Mouse (Mus musculus) midbrain, embryonic 15.5 days (tissue): ENCODE data around the gene Gpcpd1. TPM values are rescaled to one million over a fixed set of nuclear protein-coding genes. Genes with fewer than 3 reads are reported as not detected.

Source experiments
- ATAC-seq: fragments of 200-750 bp; cut with Nextera tagmentation; replicated peaks from 2 replicates; pipeline ENCODE4 v1.8.0; 2017; ENCODE audit warnings: moderate TSS enrichment
- H3K27ac ChIP-seq: fragments of 300-500 bp; sonication (generic); 2 replicates; pipeline ENCODE4 v1.5.1; 2015; ENCODE audit warnings: mild to moderate bottlenecking, inconsistent platforms
- H3K27me3 ChIP-seq: fragments of 300-500 bp; sonication (generic); replicated peaks from 2 replicates; pipeline ENCODE4 v1.6.1; 2015; ENCODE audit warnings: inconsistent platforms
- H3K36me3 ChIP-seq: fragments of 300-500 bp; sonication (generic); replicated peaks from 2 replicates; pipeline ENCODE4 v1.6.1; 2015; ENCODE audit warnings: inconsistent platforms
- H3K4me1 ChIP-seq: fragments of 300-500 bp; sonication (generic); 2 replicates; pipeline ENCODE4 v1.6.1; 2015; ENCODE audit warnings: inconsistent platforms
- H3K4me2 ChIP-seq: fragments of 300-500 bp; sonication (generic); 2 replicates; pipeline ENCODE4 v1.6.1; 2015; ENCODE audit warnings: inconsistent platforms, mild to moderate bottlenecking, moderate library complexity
- H3K4me3 ChIP-seq: fragments of 300-500 bp; sonication (generic); 2 replicates; pipeline ENCODE4 v1.5.1; 2015; ENCODE audit warnings: mild to moderate bottlenecking, inconsistent platforms
- H3K9ac ChIP-seq: fragments of 300-500 bp; sonication (generic); 2 replicates; pipeline ENCODE4 v1.6.1; 2015; ENCODE audit warnings: mild to moderate bottlenecking, inconsistent platforms
- H3K9me3 ChIP-seq: fragments of 300-500 bp; sonication (generic); 2 replicates; pipeline ENCODE4 v1.6.1; 2016; ENCODE audit warnings: inconsistent platforms
- WGBS: fragments of 180-500 bp; shearing (Covaris S2); methylation state at CpG from one replicate; pipeline ENCODE4 v1.1.7; 2015; ENCODE audit warnings: mixed read lengths; 5-methylcytosine and 5-hydroxymethylcytosine counted together
- polyA plus RNA-seq: library from polyadenylated mRNA; unstranded; fragments of >200 nt; fragmentation: Nextera tagmentation; extraction: Ambion mirVana; gene quantifications from 2 replicates; pipeline ENCODE4 v1.2.1, GENCODE M21; 2015

Gpcpd1 gene
- polyA plus RNA-seq = 77.8 and 88.7 TPM in 2 replicates

DNA sequence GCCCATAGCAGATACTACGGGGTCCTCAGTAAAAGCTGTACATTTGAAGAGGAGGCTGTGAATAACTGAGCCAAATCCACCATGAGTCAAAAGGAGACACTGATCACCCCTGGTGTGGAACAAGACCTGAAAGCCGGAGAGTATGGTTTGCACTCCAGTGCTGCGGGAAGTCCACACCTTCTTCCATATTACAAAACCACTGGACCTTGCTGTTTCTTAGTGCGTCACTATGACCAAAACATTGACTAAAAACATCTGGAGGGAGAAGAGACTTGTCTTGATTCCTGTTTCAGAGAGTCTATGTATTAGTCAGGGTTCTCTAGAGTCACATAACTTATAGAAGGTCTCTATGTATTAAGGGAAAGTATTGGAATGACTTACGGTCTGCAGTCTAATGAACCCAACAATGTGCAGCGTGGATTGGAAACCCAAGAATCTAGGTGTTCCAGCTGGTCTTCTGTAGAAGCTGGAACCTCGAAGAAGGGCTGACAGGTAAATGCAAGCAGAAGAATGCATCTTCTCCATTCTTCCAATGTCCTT is at the start of gene Gpcpd1:
TSS of gene Gpcpd1 (minus strand) at position 490 of the 540 bp plus-strand sequence.
- 95% methylated on average over 7 of the region's 7 CpGs for WGBS
- no peak for ATAC-seq

GRCm38 (mm10) chr2:132636534-132636933 is 49.0 kb upstream of the Gpcpd1 start:
- Histone ChIP-seq H3K36me3 (no peaks in the 10 kb centered on the region), H3K27me3 (no peaks in the 10 kb centered on the region), H3K9ac (no peak overlapping the region), H3K27ac (no peak overlapping the region), H3K4me3 (no peak overlapping the region), H3K4me1 (no peaks in the 10 kb centered on the region), H3K4me2 (no peak overlapping the region), H3K9me3 (no peaks in the 10 kb centered on the region)
- WGBS = 85% methylated on average over 1 of the region's 1 CpGs
- no peak for ATAC-seq

More for the DNA sequence above, at the start of gene Gpcpd1:
- no peak within 1 kb of the TSS for H3K4me3 ChIP-seq
- H3K9ac ChIP-seq = no peak within 1 kb of the TSS
- H3K36me3 ChIP-seq = no peaks in the 10 kb centered on the region
- peaks cover 2% of the 10 kb centered on the region; the same call in 1 of the 2 replicates for H3K4me1 ChIP-seq
- no peaks in the 10 kb centered on the region for H3K27me3 ChIP-seq
- no peak within 1 kb of the TSS for H3K27ac ChIP-seq
- no peaks in the 10 kb centered on the region for H3K9me3 ChIP-seq
- H3K4me2 ChIP-seq = no peak within 1 kb of the TSS

GRCm38 (mm10) chr2:132628626-132629025 is 41.1 kb upstream of the Gpcpd1 start:
- H3K27ac ChIP-seq = no peak overlapping the region
- H3K36me3 ChIP-seq = no peaks in the 10 kb centered on the region
- no peak overlapping the region for H3K9ac ChIP-seq
- WGBS = 97% methylated on average over 2 of the region's 2 CpGs
- no peaks in the 10 kb centered on the region for H3K9me3 ChIP-seq
- H3K4me3 ChIP-seq = no peak overlapping the region
- H3K27me3 ChIP-seq = no peaks in the 10 kb centered on the region
- no peak overlapping the region for H3K4me2 ChIP-seq
- no peak for ATAC-seq
- no peaks in the 10 kb centered on the region for H3K4me1 ChIP-seq

DNA sequence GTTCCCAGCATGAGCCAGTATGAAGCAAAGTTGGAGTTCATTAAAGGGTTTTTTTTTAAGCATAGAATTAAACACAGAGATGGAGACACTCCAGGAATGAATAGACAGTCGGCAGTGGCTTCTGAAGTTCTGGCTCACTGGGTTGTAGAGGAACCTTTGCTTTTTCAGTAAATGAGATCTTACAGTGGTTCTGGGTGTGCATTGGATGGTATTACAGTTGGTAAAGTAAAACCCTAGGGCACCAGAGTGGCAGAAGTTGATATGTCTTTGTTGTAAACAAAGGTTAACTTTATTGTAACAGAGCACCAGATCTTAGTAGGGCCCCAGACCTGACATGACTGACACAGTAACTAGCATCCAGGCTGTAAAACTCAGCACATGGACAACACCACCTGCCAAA is 35.6 kb upstream of the Gpcpd1 start:
- Histone ChIP-seq H3K4me3 (no peak overlapping the region), H3K4me1 (no peaks in the 10 kb centered on the region), H3K9ac (no peak overlapping the region), H3K9me3 (no peaks in the 10 kb centered on the region), H3K36me3 (no peaks in the 10 kb centered on the region), H3K27me3 (no peaks in the 10 kb centered on the region), H3K27ac (no peak overlapping the region), H3K4me2 (no peak overlapping the region)
- ATAC-seq = no peak
- 62% methylated on average over 1 of the region's 1 CpGs for WGBS

DNA sequence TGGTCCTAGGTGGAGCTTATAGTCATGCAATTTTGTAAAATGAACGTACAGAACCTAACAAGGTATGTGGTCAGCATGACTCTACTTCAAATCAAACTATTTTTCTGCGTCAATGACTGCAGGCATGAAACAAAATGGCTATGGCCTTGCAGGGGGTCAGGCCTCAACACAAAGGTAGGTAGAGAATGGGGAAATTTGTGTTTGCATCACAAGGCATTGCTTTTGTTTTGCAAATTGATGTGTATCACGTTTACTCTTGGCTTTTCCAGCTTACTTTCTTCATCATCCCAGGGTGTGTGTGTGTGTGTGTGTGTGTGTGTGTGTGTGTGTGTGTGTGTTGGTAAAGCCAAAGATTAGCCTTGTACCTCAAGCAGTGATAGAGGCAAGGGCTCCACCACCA is 30.2 kb upstream of the Gpcpd1 start:
- no peak overlapping the region for H3K9ac ChIP-seq
- H3K4me3 ChIP-seq = no peak overlapping the region
- ATAC-seq = no peak
- H3K36me3 ChIP-seq = no peaks in the 10 kb centered on the region
- H3K9me3 ChIP-seq = no peaks in the 10 kb centered on the region
- H3K27ac ChIP-seq = no peak overlapping the region
- no peaks in the 10 kb centered on the region for H3K27me3 ChIP-seq
- WGBS = 66% methylated on average over 3 of the region's 3 CpGs
- no peak overlapping the region for H3K4me2 ChIP-seq
- no peaks in the 10 kb centered on the region for H3K4me1 ChIP-seq

DNA sequence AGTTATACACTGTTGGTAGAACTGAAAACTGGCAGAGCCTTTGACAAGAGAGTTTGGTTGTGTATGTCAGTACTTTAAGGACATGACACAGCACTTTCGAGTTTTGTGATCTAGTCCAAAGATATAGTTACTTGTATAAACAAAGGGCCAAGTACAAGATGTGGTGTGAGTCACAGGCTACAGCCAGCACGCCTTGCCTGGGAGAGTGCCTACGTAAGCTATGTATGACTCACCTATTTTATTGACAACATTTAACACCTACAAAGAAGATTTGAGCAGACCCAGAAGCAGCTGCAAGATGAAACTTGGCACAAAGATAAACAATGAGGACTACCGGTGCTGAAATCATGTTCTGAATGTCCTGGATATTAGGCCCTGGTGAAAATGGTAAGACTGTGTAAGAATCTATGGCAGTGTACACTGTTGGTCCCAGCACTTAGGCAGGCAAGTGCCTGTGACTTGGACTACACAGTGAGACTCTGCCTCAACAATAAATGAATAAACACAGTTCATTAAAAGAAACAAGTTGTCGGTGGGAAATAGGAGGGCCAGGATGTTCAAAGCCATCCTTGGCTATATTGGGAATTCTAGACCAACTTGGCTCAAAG is 26.2 kb upstream of the Gpcpd1 start:
- no peaks in the 10 kb centered on the region for H3K27me3 ChIP-seq
- H3K9me3 ChIP-seq = no peaks in the 10 kb centered on the region
- WGBS = 86% methylated on average over 5 of the region's 5 CpGs
- H3K36me3 ChIP-seq = no peaks in the 10 kb centered on the region
- H3K9ac ChIP-seq = no peak overlapping the region
- no peak overlapping the region for H3K27ac ChIP-seq
- no peak overlapping the region for H3K4me3 ChIP-seq
- H3K4me2 ChIP-seq = no peak overlapping the region
- no peak for ATAC-seq
- H3K4me1 ChIP-seq = no peaks in the 10 kb centered on the region

DNA sequence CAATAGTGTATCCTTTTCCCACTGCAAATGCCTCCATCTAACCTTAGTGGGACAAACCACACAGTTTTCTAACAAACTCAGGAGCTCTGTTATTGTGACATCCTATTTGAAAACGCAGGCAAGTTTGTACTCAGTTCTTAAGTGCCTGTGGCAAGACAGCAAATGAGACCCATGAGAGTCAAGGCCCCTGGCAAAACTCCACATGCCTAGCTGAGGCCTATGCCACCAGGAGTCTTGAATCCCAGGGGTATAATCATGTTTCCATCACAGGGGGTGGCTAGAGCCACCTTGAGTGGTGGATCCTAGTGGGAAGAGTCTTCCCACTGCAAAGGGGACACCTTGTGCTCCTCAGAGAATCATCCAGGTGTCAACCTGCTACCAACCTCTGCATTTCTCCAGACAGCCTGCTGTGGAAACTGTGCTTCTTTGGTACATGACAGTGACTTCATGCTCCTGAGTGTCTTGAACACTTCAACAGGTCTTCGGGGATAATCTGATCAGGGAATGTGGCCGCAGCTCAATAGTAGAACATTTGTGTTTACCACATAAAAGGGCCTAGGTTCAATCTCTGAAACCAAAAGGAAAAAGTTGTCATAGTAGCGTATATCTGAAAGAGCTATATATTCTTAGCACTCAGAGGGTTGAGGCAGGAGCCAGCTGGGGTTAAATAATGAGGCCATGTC is 24.2 kb upstream of the Gpcpd1 start:
- Histone ChIP-seq H3K4me3 (no peak overlapping the region), H3K4me2 (no peak overlapping the region), H3K27me3 (no peaks in the 10 kb centered on the region), H3K4me1 (peaks cover 10% of the 10 kb centered on the region; the same call in 1 of the 2 replicates), H3K9ac (no peak overlapping the region), H3K36me3 (no peaks in the 10 kb centered on the region), H3K27ac (no peak overlapping the region), H3K9me3 (no peaks in the 10 kb centered on the region)
- WGBS = 92% methylated on average over 4 of the region's 4 CpGs
- no peak for ATAC-seq

DNA sequence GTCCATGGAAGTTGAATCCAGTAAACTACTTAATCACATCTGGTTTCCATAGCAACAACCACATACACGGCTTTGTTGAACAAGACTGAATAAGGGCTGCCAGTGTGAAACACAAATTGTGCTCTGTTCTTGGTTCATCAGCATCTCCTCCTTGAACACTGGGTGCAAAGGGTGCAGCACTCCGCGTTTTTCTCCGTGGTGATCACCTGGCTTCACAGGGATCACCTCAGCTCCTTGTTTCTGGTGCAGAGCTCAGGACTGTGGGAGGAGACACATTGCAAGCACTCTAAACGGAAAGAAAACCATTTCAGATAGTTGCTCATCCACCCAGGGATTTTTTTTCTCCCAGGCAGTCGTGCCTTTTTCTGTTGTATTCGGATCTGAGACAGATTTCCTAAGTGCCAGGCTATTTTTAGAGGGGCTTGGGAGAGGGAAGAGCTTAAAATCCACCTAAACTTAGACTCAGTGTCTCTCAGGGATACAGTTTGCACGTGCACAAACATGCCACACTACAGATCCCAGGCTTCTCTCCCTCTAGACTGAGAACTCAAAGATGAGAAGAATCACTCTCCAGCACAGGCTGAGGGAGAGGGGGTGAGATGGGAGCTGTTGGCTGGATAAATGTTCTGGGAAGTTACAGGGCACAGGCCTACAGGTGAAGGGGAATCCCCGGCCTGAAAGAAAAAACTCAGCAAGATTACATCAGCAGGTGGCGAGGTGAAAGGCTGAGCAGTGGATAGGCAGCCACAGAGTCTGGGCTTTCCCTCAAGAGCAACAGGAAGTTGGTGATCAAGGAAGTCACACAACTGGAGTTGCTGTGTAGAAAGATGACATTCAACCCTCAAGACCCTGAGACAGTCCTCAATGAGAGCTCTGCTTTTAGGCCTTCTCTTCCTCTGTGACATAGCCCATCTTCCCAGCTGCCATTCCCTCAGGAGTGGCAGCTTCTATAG is 19.9 kb upstream of the Gpcpd1 start:
- Histone ChIP-seq H3K4me1 (peaks cover 10% of the 10 kb centered on the region; the same call in 1 of the 2 replicates), H3K27ac (peak overlapping the region; percentile 51)
- WGBS = 37% methylated on average over 10 of the region's 10 CpGs

GRCm38 (mm10) chr2:132605795-132606563 is 18.4 kb upstream of the Gpcpd1 start:
- no peak overlapping the region for H3K4me2 ChIP-seq
- no peak overlapping the region for H3K4me3 ChIP-seq
- peaks cover 10% of the 10 kb centered on the region; the same call in 1 of the 2 replicates for H3K4me1 ChIP-seq
- no peak overlapping the region for H3K27ac ChIP-seq
- 81% methylated on average over 5 of the region's 5 CpGs for WGBS
- no peaks in the 10 kb centered on the region for H3K36me3 ChIP-seq
- no peaks in the 10 kb centered on the region for H3K27me3 ChIP-seq
- no peaks in the 10 kb centered on the region for H3K9me3 ChIP-seq
- H3K9ac ChIP-seq = no peak overlapping the region
- no peak for ATAC-seq

More for the DNA sequence above, 19.9 kb upstream of the Gpcpd1 start:
- Histone ChIP-seq H3K9me3 (no peaks in the 10 kb centered on the region), H3K4me3 (no peak overlapping the region), H3K27me3 (no peaks in the 10 kb centered on the region), H3K4me2 (peak overlapping the region; percentile 5; the same call in 1 of the 2 replicates), H3K9ac (no peak overlapping the region), H3K36me3 (no peaks in the 10 kb centered on the region)
- peak; percentile 82 for ATAC-seq

GRCm38 (mm10) chr2:132604922-132605321 is 17.4 kb upstream of the Gpcpd1 start:
- Histone ChIP-seq H3K9ac (no peak overlapping the region), H3K4me3 (no peak overlapping the region), H3K9me3 (no peaks in the 10 kb centered on the region), H3K36me3 (no peaks in the 10 kb centered on the region), H3K27ac (no peak overlapping the region), H3K4me1 (peaks cover 10% of the 10 kb centered on the region; the same call in 1 of the 2 replicates), H3K4me2 (no peak overlapping the region), H3K27me3 (no peaks in the 10 kb centered on the region)
- 92% methylated on average over 4 of the region's 4 CpGs for WGBS
- no peak for ATAC-seq

DNA sequence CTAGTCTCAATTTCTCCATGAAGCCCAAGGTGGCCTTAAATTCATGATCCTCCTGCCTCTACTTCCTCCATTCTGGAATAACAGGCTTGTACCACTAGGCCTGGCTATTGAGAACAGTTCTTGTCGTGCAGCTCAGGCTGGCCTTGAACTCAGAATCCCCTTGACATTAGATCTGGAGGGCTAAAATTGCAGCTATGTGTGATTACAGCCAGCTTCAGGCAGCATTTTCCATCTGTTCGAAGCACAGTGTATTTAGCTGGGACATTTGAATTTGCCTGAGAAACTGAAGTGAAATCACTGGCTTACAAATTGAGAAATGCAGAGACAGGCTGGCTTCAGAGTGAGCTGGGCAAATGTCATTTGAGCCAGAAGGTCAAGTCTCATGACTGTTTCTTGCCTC is 16.2 kb upstream of the Gpcpd1 start:
- H3K4me2 ChIP-seq = no peak overlapping the region
- WGBS = 84% methylated on average over 2 of the region's 2 CpGs
- ATAC-seq = no peak

More for the DNA sequence above, 16.2 kb upstream of the Gpcpd1 start:
- H3K9me3 ChIP-seq = no peaks in the 10 kb centered on the region
- H3K4me1 ChIP-seq = peaks cover 10% of the 10 kb centered on the region; the same call in 1 of the 2 replicates
- no peaks in the 10 kb centered on the region for H3K27me3 ChIP-seq
- no peak overlapping the region for H3K9ac ChIP-seq
- H3K4me3 ChIP-seq = no peak overlapping the region
- H3K36me3 ChIP-seq = no peaks in the 10 kb centered on the region
- no peak overlapping the region for H3K27ac ChIP-seq
